Mouse (Mus musculus): ENCODE measurements at regions not wholly inside any gene's neighbourhood (a gene's known extent, or its start where the extent isn't known, plus 50 kb on each side); places are given as distances from the start of the nearest gene placed in this dataset.

DNA sequence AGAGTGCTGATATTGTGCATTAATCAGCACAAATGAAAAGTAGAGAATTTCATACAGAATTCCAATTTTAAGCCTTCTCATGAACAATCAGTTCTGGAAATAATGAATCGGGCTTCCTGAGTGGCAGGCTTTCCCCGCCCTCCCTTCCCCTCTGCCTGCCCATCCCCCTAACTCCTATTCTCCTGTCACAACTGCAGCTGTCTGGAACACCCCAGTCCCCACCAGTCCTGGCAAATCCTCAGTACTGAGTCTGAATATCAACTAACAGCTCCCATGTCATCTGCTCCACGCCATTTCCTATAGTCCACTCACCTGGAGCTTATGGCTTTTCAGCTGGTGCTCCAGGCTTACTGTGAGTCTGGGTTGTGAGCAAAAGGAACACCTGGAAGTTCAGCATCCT lies 457.9 kb downstream of the Ofcc1 start:
- no peak overlapping the region for H3K4me2 ChIP-seq (ENCODE audit: low read depth)
- no peak for TF ChIP-seq CTCF (IDR thresholded peaks at IDR 0.05; ENCODE audit: low read depth)
- no peak overlapping the region for H3K27ac ChIP-seq (ENCODE audit: low read depth, low read length)
- H3K9ac ChIP-seq = no peak overlapping the region
- no peaks in the 10 kb centered on the region for H3K36me3 ChIP-seq (ENCODE audit: insufficient read depth)
- 42% methylated on average over 3 of the region's 3 CpGs for WGBS
- no peaks in the 10 kb centered on the region for H3K4me1 ChIP-seq (ENCODE audit: insufficient read depth)
- H3K9me3 ChIP-seq (ENCODE audit: low read length) = no peaks in the 10 kb centered on the region
- H3K27me3 ChIP-seq (ENCODE audit: insufficient read depth, low read length) = no peaks in the 10 kb centered on the region; the same call in 1 of the 2 replicates
- H3K4me3 ChIP-seq (ENCODE audit: low read depth, low read length) = no peak overlapping the region
- DNase-seq (no peak), ATAC-seq (peak; percentile 65)

DNA sequence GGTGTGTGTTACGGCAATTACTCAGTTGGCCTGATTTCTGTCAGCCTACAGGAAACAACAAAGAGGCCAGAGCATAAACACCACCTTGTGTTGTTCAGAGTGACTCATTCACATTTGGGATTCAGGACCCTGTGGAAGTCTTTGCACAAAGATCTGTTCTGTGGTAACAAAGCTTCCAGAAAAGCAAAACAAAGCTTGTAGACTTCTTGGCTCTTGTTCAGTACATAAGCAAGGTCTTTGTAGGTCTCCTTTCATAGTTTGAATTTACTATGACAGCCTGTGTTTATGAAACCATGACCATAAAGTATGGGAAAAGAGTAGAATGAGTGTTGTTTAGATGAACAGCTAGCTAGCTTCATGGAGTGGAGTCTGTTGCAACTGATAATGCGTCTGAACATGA lies 461.9 kb downstream of the Ofcc1 start:
- H3K9ac ChIP-seq = no peak overlapping the region
- no peaks in the 10 kb centered on the region for H3K4me1 ChIP-seq (ENCODE audit: insufficient read depth)
- no peaks in the 10 kb centered on the region; the same call in 1 of the 2 replicates for H3K27me3 ChIP-seq (ENCODE audit: insufficient read depth, low read length)
- no peak for TF ChIP-seq CTCF (IDR thresholded peaks at IDR 0.05; ENCODE audit: low read depth)
- no peak overlapping the region for H3K27ac ChIP-seq (ENCODE audit: low read depth, low read length)
- H3K9me3 ChIP-seq (ENCODE audit: low read length) = no peaks in the 10 kb centered on the region
- WGBS = 86% methylated on average over 2 of the region's 2 CpGs
- H3K4me2 ChIP-seq (ENCODE audit: low read depth) = no peak overlapping the region
- ATAC-seq (no peak), DNase-seq (no peak)
- H3K4me3 ChIP-seq (ENCODE audit: low read depth, low read length) = no peak overlapping the region
- H3K36me3 ChIP-seq (ENCODE audit: insufficient read depth) = no peaks in the 10 kb centered on the region

DNA sequence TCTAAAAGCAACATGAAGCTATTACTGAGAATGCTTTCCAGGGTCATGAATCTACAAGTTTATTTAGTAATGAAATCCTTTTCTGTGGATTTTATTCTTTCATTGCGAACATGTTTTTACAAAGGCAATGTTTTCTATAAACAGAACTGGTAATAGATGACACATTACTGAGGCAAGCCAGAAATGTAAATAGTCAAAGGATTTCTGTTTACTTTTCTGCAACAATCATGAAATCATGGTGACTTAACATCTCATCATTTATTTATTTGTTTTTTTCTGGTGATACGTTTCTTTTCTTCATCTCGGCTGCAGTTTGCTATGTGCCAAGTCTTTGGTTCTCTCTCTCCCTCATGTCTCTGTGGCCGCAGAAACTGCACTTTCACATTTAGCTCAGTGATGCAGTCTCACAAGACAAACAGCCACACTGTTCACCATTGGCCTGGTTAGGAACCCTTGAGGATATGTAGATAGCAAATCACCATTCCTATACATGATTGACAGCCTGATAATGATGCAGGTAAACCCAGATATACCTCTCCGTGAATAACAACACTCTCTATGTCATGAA lies 462.8 kb downstream of the Ofcc1 start:
- H3K4me1 ChIP-seq (ENCODE audit: insufficient read depth) = no peaks in the 10 kb centered on the region
- H3K4me3 ChIP-seq (ENCODE audit: low read depth, low read length) = no peak overlapping the region
- H3K27me3 ChIP-seq (ENCODE audit: insufficient read depth, low read length) = no peaks in the 10 kb centered on the region; the same call in 1 of the 2 replicates
- no peaks in the 10 kb centered on the region for H3K9me3 ChIP-seq (ENCODE audit: low read length)
- H3K4me2 ChIP-seq (ENCODE audit: low read depth) = no peak overlapping the region
- no peak for TF ChIP-seq CTCF (IDR thresholded peaks at IDR 0.05; ENCODE audit: low read depth)
- DNase-seq (no peak), ATAC-seq (no peak)
- H3K9ac ChIP-seq = no peak overlapping the region
- no peak overlapping the region for H3K27ac ChIP-seq (ENCODE audit: low read depth, low read length)
- no peaks in the 10 kb centered on the region for H3K36me3 ChIP-seq (ENCODE audit: insufficient read depth)
- 70% methylated on average over 5 of the region's 5 CpGs for WGBS

DNA sequence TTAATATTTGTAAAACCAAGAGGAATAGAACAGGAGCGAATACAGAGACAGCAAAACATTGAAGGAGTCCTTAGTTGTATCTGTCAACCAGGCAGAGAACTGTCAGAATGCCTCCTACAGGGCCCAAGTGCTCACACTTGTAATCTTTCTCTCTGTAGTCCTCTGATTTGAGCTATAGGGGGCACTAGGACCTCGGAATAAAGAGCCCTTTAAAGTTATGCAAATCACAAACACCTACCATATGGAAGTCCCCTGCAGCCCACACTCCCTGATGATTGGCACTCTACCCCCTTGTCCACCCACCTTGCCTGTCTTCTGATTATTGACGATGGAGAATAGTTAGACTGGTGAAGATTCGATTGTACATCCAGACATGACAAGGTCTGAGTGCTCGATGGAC lies 467.1 kb downstream of the Ofcc1 start:
- WGBS = 68% methylated on average over 5 of the region's 5 CpGs
- Histone ChIP-seq H3K4me3 (ENCODE audit: low read depth, low read length) (no peak overlapping the region), H3K27ac (ENCODE audit: low read depth, low read length) (no peak overlapping the region), H3K4me2 (ENCODE audit: low read depth) (no peak overlapping the region), H3K9me3 (ENCODE audit: low read length) (no peaks in the 10 kb centered on the region), H3K9ac (no peak overlapping the region), H3K27me3 (ENCODE audit: insufficient read depth, low read length) (no peaks in the 10 kb centered on the region; the same call in 1 of the 2 replicates), H3K36me3 (ENCODE audit: insufficient read depth) (no peaks in the 10 kb centered on the region), H3K4me1 (ENCODE audit: insufficient read depth) (no peaks in the 10 kb centered on the region)
- ATAC-seq (no peak), DNase-seq (no peak)
- 0 out of 2 replicates have a peak, but pooled peaks have one; percentile 8 for TF ChIP-seq CTCF (IDR thresholded peaks at IDR 0.05; ENCODE audit: low read depth)

DNA sequence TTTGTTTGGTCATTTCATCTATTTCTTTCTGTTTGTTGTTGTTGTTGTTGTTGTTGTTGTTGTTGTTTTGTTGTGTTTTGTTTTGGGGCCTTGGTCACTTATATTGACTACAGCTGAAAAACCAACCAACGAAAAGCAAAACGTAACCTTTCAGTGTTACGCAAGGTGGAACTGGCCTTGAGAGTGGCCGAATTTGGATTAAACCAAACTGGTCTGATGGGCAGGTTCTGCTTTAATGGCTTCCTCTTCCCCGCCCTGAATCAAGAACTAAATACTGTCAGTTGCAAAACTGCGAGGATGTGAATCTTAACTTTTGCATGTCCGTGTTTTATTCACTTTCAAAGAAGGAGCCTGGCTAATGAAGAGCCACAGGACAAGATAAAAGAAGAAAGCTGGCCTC lies 480.2 kb downstream of the Ofcc1 start:
- Histone ChIP-seq H3K4me3 (ENCODE audit: low read depth, low read length) (no peak overlapping the region), H3K9ac (no peak overlapping the region), H3K27me3 (ENCODE audit: insufficient read depth, low read length) (no peaks in the 10 kb centered on the region), H3K4me1 (ENCODE audit: insufficient read depth) (no peaks in the 10 kb centered on the region), H3K4me2 (ENCODE audit: low read depth) (no peak overlapping the region), H3K9me3 (ENCODE audit: low read length) (no peaks in the 10 kb centered on the region), H3K36me3 (ENCODE audit: insufficient read depth) (no peaks in the 10 kb centered on the region), H3K27ac (ENCODE audit: low read depth, low read length) (no peak overlapping the region)
- ATAC-seq = no peak
- WGBS = 79% methylated on average over 7 of the region's 7 CpGs
- no peak for TF ChIP-seq CTCF (IDR thresholded peaks at IDR 0.05; ENCODE audit: low read depth)
- DNase-seq = no peak

DNA sequence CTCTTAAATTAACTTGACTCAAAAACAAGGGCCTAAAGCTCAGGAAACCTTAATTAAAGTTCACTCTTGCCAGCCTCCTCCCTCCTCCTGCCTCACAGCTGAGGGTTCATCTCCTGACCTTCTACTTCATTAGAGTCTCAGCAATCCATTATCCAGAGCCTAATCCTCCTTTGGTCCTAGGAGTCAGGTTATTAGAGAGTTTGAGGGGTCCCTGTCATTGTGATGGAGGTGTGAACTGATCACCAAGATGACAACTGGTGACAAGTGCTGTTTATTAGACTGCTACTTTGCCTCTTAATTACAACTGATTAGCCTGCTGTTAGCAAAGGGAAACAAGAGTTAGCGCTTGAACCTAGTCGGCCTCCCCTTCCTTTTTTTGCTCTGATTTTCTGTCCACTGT lies 481.1 kb downstream of the Ofcc1 start:
- Histone ChIP-seq H3K4me2 (ENCODE audit: low read depth) (no peak overlapping the region), H3K4me3 (ENCODE audit: low read depth, low read length) (no peak overlapping the region), H3K36me3 (ENCODE audit: insufficient read depth) (no peaks in the 10 kb centered on the region), H3K9me3 (ENCODE audit: low read length) (no peaks in the 10 kb centered on the region), H3K9ac (no peak overlapping the region), H3K27me3 (ENCODE audit: insufficient read depth, low read length) (no peaks in the 10 kb centered on the region), H3K4me1 (ENCODE audit: insufficient read depth) (no peaks in the 10 kb centered on the region), H3K27ac (ENCODE audit: low read depth, low read length) (no peak overlapping the region)
- no peak for DNase-seq
- TF ChIP-seq CTCF (IDR thresholded peaks at IDR 0.05; ENCODE audit: low read depth) = no peak
- WGBS = 26% methylated on average over 2 of the region's 2 CpGs
- no peak for ATAC-seq

DNA sequence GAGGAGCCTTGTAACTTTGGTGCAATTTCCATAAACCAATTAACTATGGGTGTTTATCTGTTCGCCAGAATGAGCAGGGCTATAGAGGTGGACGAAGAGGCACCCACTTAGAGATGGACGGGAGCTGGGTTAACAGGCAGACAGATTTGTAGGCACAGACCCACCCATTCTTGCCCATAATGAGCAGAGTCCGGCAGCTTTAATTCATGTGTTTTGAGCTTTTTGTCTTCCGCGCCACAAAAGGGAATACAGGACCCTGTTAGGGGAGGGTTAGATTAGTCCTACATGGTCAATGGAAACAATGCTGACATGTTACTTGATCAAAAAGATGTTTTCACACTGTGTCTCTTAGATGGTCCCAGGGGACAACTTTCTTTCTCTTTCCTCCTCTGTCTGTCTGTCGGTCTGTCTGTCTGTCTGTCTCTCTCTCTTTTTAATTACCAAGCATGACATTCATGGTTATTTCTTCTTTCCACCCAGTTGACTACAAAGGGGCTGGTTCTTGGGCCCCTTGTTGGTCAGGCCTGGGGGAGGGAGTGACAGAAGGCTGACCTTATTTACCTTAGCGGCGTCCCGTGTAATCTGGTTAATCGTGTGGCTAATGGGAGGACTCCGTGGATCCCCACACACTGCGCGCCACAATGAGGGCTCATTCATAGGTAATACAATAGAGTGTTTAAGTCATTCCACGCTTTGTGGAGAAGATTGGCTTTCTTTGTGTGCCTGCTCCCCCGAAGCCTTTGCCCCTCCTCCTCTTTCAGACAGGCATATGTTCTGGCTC lies 483.7 kb downstream of the Ofcc1 start:
- 5% methylated on average over 16 of the region's 16 CpGs for WGBS
- Histone ChIP-seq H3K36me3 (ENCODE audit: insufficient read depth) (no peaks in the 10 kb centered on the region), H3K9ac (no peak overlapping the region), H3K9me3 (ENCODE audit: low read length) (no peaks in the 10 kb centered on the region), H3K27me3 (ENCODE audit: insufficient read depth, low read length) (no peaks in the 10 kb centered on the region), H3K4me3 (ENCODE audit: low read depth, low read length) (0 out of 2 replicates have a peak overlapping the region, but pooled peaks have one; percentile 6), H3K27ac (ENCODE audit: low read depth, low read length) (no peak overlapping the region), H3K4me1 (ENCODE audit: insufficient read depth) (no peaks in the 10 kb centered on the region), H3K4me2 (ENCODE audit: low read depth) (peak overlapping the region; percentile 42)
- no peak for TF ChIP-seq CTCF (IDR thresholded peaks at IDR 0.05; ENCODE audit: low read depth)
- peak; percentile 59; the same call in 1 of the 2 replicates for ATAC-seq
- DNase-seq = peak; percentile 34

Data from forebrain, postnatal 0 days (tissue).